Comparison of ENCODE assay signal across 21 mouse cellular contexts in genomic region chr19:48679896-48680295, GRCm38 (mm10).
DNase-seq lines count a peak whose midpoint lies in the region; ATAC-seq and TF ChIP-seq lines count a peak whose summit lies in the region.
"Had no signal": no experiment of that assay in that cellular context is flagged by ENCODE, and none has a peak within 500 bp of the region (broad histone marks: within the 10 kb centered on the region; RNA-seq: fewer than 3 reads in every experiment).

No protein-coding gene starts in this region.

- peak; percentile 28 for DNase-seq in cerebellum, adult 9-10 months
- no peak for DNase-seq in cerebellum, postnatal 36 days
- DNase-seq in hindbrain, postnatal 0 days (ENCODE audit: low spot score), result peak; percentile 12
- no peak for DNase-seq in hindbrain, embryonic 11.5 days (ENCODE audit: low spot score)
- DNase-seq in brain, adult 2 months (ENCODE audit: low read depth, low spot score), result peak; percentile 49
- peak; percentile 35 to 42 for DNase-seq in cerebellum, postnatal 14 days
- DNase-seq: adrenal gland, adult 2 months; adrenal gland, postnatal 14 days; forebrain, postnatal 0 days; gastrocnemius, adult 2 months; gastrocnemius, postnatal 14 days; kidney, adult 18-20 months had no signal

- no peaks in the 10 kb centered on the region for H3K36me3 ChIP-seq in hindbrain, postnatal 0 days (ENCODE audit: insufficient read depth, low read length)
- no peaks in the 10 kb centered on the region for H3K36me3 ChIP-seq in hindbrain, embryonic 11.5 days (ENCODE audit: control insufficient read depth, insufficient read depth, low read length)
- H3K36me3 ChIP-seq: embryonic facial prominence, embryonic 12.5 days; embryonic facial prominence, embryonic 15.5 days; hindbrain, embryonic 13.5 days had no signal

- H3K4me1 ChIP-seq in hindbrain, postnatal 0 days (ENCODE audit: insufficient read depth, low read length), result peaks cover 6% of the 10 kb centered on the region; the same call in 1 of the 2 replicates
- H3K4me1 ChIP-seq in hindbrain, embryonic 11.5 days (replicated peaks; ENCODE audit: control insufficient read depth, insufficient read depth, low read length), result no peaks in the 10 kb centered on the region
- H3K4me1 ChIP-seq: embryonic facial prominence, embryonic 12.5 days; embryonic facial prominence, embryonic 15.5 days had no signal

- ATAC-seq in hindbrain, postnatal 0 days, result no peak
- no peak for ATAC-seq in hindbrain, embryonic 11.5 days (ENCODE audit: low FRiP score)
- ATAC-seq: CD4-positive, CD25-positive, alpha-beta regulatory T cell, adult 4 months; forebrain, embryonic 14.5 days; forebrain, postnatal 0 days; hindbrain, embryonic 16.5 days; inflammation-experienced regulatory T-cells, adult 6 months; intestine, embryonic 16.5 days had no signal

- no peak overlapping the region for H3K4me3 ChIP-seq in hindbrain, postnatal 0 days (ENCODE audit: low read length)
- no peak overlapping the region for H3K4me3 ChIP-seq in hindbrain, embryonic 11.5 days (ENCODE audit: low read depth, low read length)
- H3K4me3 ChIP-seq: embryonic facial prominence, embryonic 12.5 days; embryonic facial prominence, embryonic 15.5 days; gastrocnemius, adult 2 months; hindbrain, embryonic 13.5 days had no signal

- WGBS in hindbrain, postnatal 0 days, result 80% methylated on average over 1 of the region's 1 CpGs
- 96% methylated on average over 1 of the region's 1 CpGs for WGBS in hindbrain, embryonic 11.5 days

- H3K4me2 ChIP-seq in hindbrain, postnatal 0 days (ENCODE audit: low read depth, low read length), result no peak overlapping the region
- H3K4me2 ChIP-seq in hindbrain, embryonic 11.5 days (replicated peaks; ENCODE audit: low read depth, low read length), result no peak overlapping the region
- H3K4me2 ChIP-seq: embryonic facial prominence, embryonic 12.5 days; embryonic facial prominence, embryonic 15.5 days; heart, embryonic 11.5 days; hindbrain, embryonic 13.5 days had no signal

- no peaks in the 10 kb centered on the region for H3K27me3 ChIP-seq in hindbrain, postnatal 0 days (ENCODE audit: insufficient read depth, low read length)
- H3K27me3 ChIP-seq in hindbrain, embryonic 11.5 days (ENCODE audit: control insufficient read depth, insufficient read depth, low read length), result no peaks in the 10 kb centered on the region
- H3K27me3 ChIP-seq: embryonic facial prominence, embryonic 12.5 days; embryonic facial prominence, embryonic 15.5 days; hindbrain, embryonic 13.5 days had no signal

- no peaks in the 10 kb centered on the region for H3K9me3 ChIP-seq in hindbrain, postnatal 0 days (ENCODE audit: low read length)
- H3K9me3 ChIP-seq in hindbrain, embryonic 11.5 days (ENCODE audit: control insufficient read depth, low read length), result no peaks in the 10 kb centered on the region
- H3K9me3 ChIP-seq: embryonic facial prominence, embryonic 12.5 days; embryonic facial prominence, embryonic 15.5 days; hindbrain, embryonic 13.5 days had no signal

- no peak for TF ChIP-seq CTCF in hindbrain, postnatal 0 days (IDR thresholded peaks at IDR 0.05; ENCODE audit: low read depth)

- H3K27ac ChIP-seq in hindbrain, postnatal 0 days, result no peak overlapping the region
- no peak overlapping the region for H3K27ac ChIP-seq in hindbrain, embryonic 11.5 days (ENCODE audit: low read depth, low read length)
- H3K27ac ChIP-seq: embryonic facial prominence, embryonic 12.5 days; embryonic facial prominence, embryonic 15.5 days; gastrocnemius, adult 2 months; hindbrain, embryonic 13.5 days had no signal

- no peak overlapping the region for H3K9ac ChIP-seq in hindbrain, postnatal 0 days (replicated peaks; ENCODE audit: low read length)
- no peak overlapping the region for H3K9ac ChIP-seq in hindbrain, embryonic 11.5 days (ENCODE audit: low read depth, low read length)
- H3K9ac ChIP-seq: embryonic facial prominence, embryonic 12.5 days; embryonic facial prominence, embryonic 15.5 days; forebrain, postnatal 0 days; hindbrain, embryonic 13.5 days had no signal

Comparison
In these comparisons a context has a peak if more than half of its experiments do, and no peak if none do; other contexts are left out.
1. DNase-seq: peak in cerebellum, adult 9-10 months (single experiment), hindbrain, postnatal 0 days (single experiment), brain, adult 2 months (single experiment) and cerebellum, postnatal 14 days (2 of 2); none in cerebellum, postnatal 36 days (0 of 2) and hindbrain, embryonic 11.5 days (single experiment).